Mouse (Mus musculus) bone marrow macrophage, adult 2 months (primary cell): Measurements from ENCODE around the gene Usp8. TPM values are rescaled to one million over a fixed set of nuclear protein-coding genes. Genes with fewer than 3 reads are reported as not detected.

Experiments used
- H3K27ac ChIP-seq: 2 replicates; pipeline ENCODE4 v1.5.1; 2012; ENCODE audit warnings: low read depth, low read length; ENCODE audit not compliant: insufficient read depth
- H3K4me1 ChIP-seq: 2 replicates; pipeline ENCODE4 v1.6.1; 2012; ENCODE audit warnings: low read length; ENCODE audit not compliant: control insufficient read depth, insufficient read depth
- H3K4me3 ChIP-seq: 2 replicates; pipeline ENCODE4 v1.5.1; 2012; ENCODE audit warnings: mild to moderate bottlenecking, low read length, moderate library complexity; ENCODE audit not compliant: insufficient read depth
- CTCF ChIP-seq: IDR thresholded peaks from 2 replicates; pipeline ENCODE4 v1.5.1; 2012; ENCODE audit warnings: low read depth, mild to moderate bottlenecking, low read length, moderate library complexity
- POLR2A ChIP-seq: IDR thresholded peaks from 2 replicates; pipeline ENCODE4 v1.6.1; 2012; ENCODE audit warnings: mild to moderate bottlenecking, low read depth, low read length, borderline replicate concordance
- polyA plus RNA-seq: library from polyadenylated mRNA; stranded (reverse); fragments of >200 nt; gene quantifications from 2 replicates; pipeline ENCODE4 v1.2.4, GENCODE M21; 2012; ENCODE audit not compliant: missing spikeins, insufficient read depth, insufficient read length

The Usp8 gene
- polyA plus RNA-seq, 1 experiment = 116 TPM

GRCm38 (mm10) chr2:126677366-126677765 lies 29.8 kb upstream of the Usp8 start:
- peaks cover 17% of the 10 kb centered on the region for H3K4me1 ChIP-seq
- H3K4me3 ChIP-seq = no peak overlapping the region
- H3K27ac ChIP-seq = no peak overlapping the region
- TF ChIP-seq POLR2A (no peak), CTCF (no peak)

- Histone ChIP-seq H3K27ac (peak overlapping the region; percentile 94), H3K4me1 (peaks cover 23% of the 10 kb centered on the region), H3K4me3 (peak overlapping the region; percentile 41)
- TF ChIP-seq POLR2A = no peak
- no peak for TF ChIP-seq CTCF
Observed at GRCm38 (mm10) chr2:126682333-126682732, 24.8 kb upstream of the Usp8 start.

- Histone ChIP-seq H3K4me3 (peak overlapping the region; percentile 14; the same call in 1 of the 2 replicates), H3K27ac (peak overlapping the region; percentile 94), H3K4me1 (peaks cover 19% of the 10 kb centered on the region)
- TF ChIP-seq CTCF (no peak), POLR2A (no peak)
Observed at GRCm38 (mm10) chr2:126682937-126683336, 24.2 kb upstream of the Usp8 start.

GRCm38 (mm10) chr2:126691290-126691689 lies 15.8 kb upstream of the Usp8 start:
- TF ChIP-seq CTCF = no peak

GRCm38 (mm10) chr2:126695285-126695684 lies 11.8 kb upstream of the Usp8 start:
- Histone ChIP-seq H3K27ac (0 out of 2 replicates have a peak overlapping the region, but pooled peaks have one; percentile 11), H3K4me3 (no peak overlapping the region), H3K4me1 (peaks cover 7% of the 10 kb centered on the region)
- TF ChIP-seq CTCF (no peak), POLR2A (no peak)

More at GRCm38 (mm10) chr2:126691290-126691689, 15.8 kb upstream of the Usp8 start:
- Histone ChIP-seq H3K4me3 (no peak overlapping the region), H3K4me1 (peaks cover 7% of the 10 kb centered on the region), H3K27ac (no peak overlapping the region)

- H3K27ac ChIP-seq = peak overlapping the region; percentile 69
- peaks cover 12% of the 10 kb centered on the region for H3K4me1 ChIP-seq
- H3K4me3 ChIP-seq = peak overlapping the region; percentile 67
- TF ChIP-seq CTCF = no peak
- TF ChIP-seq POLR2A = no peak
Observed at GRCm38 (mm10) chr2:126707438-126707779, 281 bp downstream of the Usp8 start.

GRCm38 (mm10) chr2:126708361-126708760 lies 1.2 kb downstream of the Usp8 start:
- Histone ChIP-seq H3K4me1 (peaks cover 18% of the 10 kb centered on the region), H3K27ac (no peak overlapping the region), H3K4me3 (peak overlapping the region; percentile 67)
- TF ChIP-seq CTCF (no peak), POLR2A (no peak)

GRCm38 (mm10) chr2:126712526-126712925 lies 5.4 kb downstream of the Usp8 start:
- Histone ChIP-seq H3K4me3 (no peak overlapping the region), H3K4me1 (peaks cover 18% of the 10 kb centered on the region), H3K27ac (peak overlapping the region; percentile 63)
- TF ChIP-seq CTCF (no peak), POLR2A (no peak)

GRCm38 (mm10) chr2:126712950-126713349 lies 5.8 kb downstream of the Usp8 start:
- no peak for TF ChIP-seq CTCF
- no peak for TF ChIP-seq POLR2A
- Histone ChIP-seq H3K4me1 (peaks cover 18% of the 10 kb centered on the region), H3K27ac (peak overlapping the region; percentile 48; the same call in 1 of the 2 replicates), H3K4me3 (no peak overlapping the region)

- TF ChIP-seq POLR2A = no peak
- TF ChIP-seq CTCF = no peak
- no peak overlapping the region for H3K27ac ChIP-seq
- no peak overlapping the region for H3K4me3 ChIP-seq
- no peaks in the 10 kb centered on the region for H3K4me1 ChIP-seq
Observed at GRCm38 (mm10) chr2:126729207-126729606, 22.1 kb downstream of the Usp8 start.

- no peak overlapping the region for H3K27ac ChIP-seq
- no peak overlapping the region for H3K4me3 ChIP-seq
- no peak for TF ChIP-seq POLR2A
- TF ChIP-seq CTCF = no peak
- no peaks in the 10 kb centered on the region for H3K4me1 ChIP-seq
Observed at GRCm38 (mm10) chr2:126730502-126730901, 23.4 kb downstream of the Usp8 start.
